Mouse (Mus musculus) heart, postnatal 14 days (tissue): ENCODE measurements at regions not wholly inside any gene's neighbourhood (a gene's known extent, or its start where the extent isn't known, plus 50 kb on each side); places are given as distances from the start of the nearest gene placed in this dataset.

Experiments used
- DNase-seq, 2 experiments: peaks; one replicate each; pipeline ENCODE4 v3.0.0; 2021 to 2022
- intact Hi-C: fragments of 180-260 bp; cut with DNase I; formaldehyde crosslinking; loops from one replicate; pipeline ENCODE4 v1.15.1; 2025

DNA sequence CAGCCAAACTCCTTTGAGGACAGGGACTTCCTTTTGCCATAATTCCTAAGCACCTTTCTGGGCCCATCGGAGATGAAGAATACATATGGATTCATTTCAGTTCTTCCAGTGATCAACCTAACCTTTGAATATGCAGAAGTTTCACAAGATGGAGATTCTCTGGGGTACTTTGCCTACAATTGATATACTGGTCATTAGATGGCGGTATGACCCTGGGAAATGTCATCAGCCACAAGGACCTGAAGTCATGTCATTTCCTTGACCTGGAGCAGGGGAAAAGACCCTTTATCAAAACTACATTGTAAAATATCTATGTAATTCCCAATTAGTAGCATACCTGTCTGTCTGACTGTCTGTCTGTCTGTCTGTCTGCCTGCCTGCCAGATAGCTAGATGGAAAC lies 164.0 kb upstream of the Slc24a3 start:
- intact Hi-C loops, result loop anchor here (10.0 kb wide), 1 partner anchor 511 kb away; no protein-coding TSS in a partner anchor
- no peak for DNase-seq

DNA sequence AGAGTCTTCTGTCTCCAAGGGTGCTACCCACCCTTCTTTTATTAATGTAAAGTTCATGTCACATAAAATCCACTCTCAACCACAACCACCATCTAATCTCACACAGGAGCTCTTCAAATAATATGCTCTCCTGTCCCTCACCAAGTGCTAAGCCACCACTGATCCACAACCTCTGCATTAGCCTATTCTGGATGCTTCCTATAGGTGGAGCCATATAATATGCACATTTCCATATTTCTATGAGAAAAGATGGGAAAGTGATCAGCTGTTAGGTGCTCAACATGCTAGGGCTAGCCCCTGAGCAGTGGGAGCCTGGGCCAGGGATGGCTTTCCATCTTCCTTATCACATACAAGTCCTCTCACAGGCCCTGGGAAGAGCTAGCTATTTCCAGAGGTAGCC lies 156.9 kb upstream of the Slc24a3 start:
- no peak for DNase-seq
- intact Hi-C loops, result no loop called here

DNA sequence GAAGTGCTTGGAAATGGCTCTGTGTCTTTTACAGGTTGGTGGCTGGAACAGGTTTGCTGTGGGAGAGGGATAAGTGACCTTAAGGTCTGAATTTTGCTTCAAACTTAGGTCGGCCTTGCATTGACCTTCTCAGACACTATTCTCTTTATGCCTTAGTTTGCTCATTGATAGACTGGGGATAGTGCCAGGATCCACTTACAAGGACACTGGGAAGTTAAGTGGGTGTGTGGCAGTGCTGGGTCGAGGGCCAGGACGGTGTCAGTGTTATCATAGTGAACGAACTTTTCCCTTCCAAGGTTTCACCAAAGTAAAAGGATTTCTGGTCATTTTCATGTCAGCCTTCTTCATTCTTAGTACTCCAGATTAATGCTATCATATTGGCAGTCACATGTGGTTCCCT lies 156.3 kb upstream of the Slc24a3 start:
- intact Hi-C loops, result no loop called here
- DNase-seq, result peak in 1 of 2 experiments; percentile 31

DNA sequence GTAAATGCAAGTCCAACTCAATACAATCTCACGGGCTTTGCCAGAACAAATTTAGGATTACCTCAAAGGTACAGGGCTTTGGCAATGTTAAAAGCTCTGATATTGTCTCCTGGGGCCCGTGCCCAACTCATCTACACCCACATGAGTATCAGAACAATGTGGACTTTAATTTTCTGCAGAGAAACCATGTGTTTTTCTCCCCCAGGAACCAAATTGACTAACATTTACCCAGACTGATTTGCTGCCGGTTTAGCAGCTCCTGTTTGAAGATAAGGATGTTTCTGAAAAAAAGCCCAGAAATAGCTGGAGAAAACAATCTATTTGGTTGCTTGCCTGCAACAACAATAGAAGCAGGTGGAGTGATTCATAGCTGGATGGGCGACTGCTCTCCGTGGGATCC lies 151.6 kb upstream of the Slc24a3 start:
- intact Hi-C loops, result no loop called here
- DNase-seq, result no peak

DNA sequence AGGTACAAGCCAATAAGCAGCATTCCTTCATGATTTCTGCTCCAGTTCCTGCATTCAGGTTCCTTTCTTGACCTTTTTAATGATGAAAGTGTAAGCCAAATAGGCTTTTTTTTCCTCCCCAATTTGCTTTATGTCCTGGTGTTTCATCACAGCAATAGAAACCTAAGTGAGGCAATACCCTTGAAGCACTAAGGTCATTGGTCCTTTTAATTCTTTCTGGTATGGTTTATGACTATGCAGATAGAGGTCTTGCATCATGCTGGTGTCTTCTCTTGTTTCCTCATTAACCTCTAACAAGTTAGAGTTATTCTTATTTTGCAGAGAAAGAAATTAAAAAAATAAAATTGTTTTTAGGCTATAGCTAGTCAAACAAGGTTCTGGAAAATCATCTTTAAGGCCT lies 150.6 kb upstream of the Slc24a3 start:
- DNase-seq, result no peak
- intact Hi-C loops, result no loop called here

DNA sequence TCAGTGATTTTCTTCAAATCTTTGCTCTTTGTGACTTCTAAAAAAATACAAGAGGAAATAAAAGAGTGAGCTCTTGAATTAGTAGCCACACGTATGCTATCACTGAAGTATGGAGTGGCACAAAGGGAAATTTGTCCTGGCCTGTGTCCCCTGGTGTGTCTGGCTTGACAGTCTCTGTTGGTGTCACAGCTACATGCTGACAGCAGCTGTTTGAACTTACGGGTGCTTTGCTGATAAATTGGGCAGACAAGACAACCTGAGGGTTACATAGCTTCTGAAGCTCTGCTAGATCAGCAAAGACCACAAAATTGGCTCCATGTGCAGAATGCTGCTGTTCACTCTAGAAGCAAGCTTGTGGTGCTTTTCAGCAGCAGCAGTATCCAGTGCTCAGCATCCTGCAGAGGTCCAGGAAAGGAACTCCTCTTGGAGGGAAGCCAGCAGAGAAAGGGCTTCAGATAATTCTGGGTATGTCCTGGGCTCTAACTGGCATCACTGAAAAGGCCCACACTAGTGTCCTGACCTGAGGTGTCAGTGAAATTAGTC lies 149.9 kb upstream of the Slc24a3 start:
- DNase-seq, result no peak
- intact Hi-C loops, result no loop called here

DNA sequence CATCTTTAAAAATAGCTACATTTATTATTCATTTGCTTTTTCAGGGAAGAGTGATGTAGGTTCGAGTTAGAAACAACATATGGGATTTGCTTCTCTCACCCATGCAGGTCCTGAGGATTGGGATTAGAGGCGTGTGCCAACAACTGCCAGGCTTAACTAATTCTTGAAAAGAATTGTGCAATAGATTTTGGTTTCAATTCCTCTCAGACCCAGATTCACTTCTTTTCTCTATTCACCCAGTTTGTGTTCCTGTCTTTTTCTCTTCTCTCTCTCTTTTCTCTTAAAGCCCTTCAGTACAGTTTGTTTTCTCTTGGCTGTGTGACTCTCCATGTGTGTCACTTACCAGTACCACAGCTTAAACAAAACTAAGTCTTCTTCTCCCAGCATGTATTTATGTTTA lies 119.8 kb upstream of the Slc24a3 start:
- intact Hi-C loops, result no loop called here
- no peak for DNase-seq

DNA sequence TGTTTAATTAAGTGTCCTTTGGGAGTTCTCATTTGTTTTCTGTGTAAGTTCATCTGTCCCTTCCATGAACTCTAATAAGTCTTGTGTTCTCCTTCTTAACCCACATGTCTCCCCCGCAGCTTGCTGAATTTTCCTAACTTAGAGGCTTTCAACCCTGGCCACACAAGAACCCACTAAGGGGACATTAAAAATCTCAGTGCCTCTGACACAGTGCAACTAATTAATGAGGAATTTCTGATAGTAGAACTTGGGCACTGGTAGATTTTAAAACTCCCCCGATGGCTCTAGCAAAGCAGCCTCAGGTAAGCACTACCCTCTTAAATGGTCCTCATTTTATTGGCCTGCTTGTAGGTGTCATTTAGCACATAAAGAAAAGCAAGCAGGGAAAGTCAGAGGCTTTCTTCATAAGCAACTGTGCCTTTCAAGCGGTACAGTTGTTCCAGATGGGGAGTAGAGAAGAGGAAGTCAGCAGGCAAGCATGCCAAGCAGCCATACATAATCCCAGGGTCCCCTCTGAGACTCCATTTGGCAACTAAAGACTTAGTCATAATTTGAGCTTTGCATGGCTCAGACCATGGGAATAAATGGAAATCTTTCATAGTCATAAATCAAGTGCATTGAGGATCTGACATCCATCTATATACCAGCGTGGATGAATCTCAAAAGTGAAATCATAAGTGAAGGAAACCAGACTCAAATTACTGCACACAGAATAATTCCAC lies 117.7 kb upstream of the Slc24a3 start:
- intact Hi-C loops, result no loop called here

DNA sequence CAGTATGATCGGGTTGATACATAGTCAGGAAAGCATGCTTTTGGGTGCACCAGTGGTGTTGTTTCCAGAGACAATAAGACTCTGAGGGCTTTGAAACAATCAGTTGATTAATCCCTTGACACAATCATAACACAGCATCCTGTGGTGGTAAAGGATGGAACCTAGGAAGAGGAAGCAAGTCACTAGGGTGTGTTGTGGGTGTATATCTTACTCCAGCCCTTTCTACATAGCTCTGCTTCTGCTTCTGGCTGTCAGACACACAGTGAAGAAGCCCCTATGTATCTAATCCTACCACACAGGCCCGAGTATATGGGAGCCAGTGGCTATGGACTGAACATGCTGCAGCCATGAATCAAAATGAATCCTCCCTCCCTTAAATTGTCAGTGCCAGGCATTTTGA lies 115.1 kb upstream of the Slc24a3 start:
- no peak for DNase-seq
- intact Hi-C loops, result no loop called here

More for the DNA sequence above, 117.7 kb upstream of the Slc24a3 start:
- no peak for DNase-seq

DNA sequence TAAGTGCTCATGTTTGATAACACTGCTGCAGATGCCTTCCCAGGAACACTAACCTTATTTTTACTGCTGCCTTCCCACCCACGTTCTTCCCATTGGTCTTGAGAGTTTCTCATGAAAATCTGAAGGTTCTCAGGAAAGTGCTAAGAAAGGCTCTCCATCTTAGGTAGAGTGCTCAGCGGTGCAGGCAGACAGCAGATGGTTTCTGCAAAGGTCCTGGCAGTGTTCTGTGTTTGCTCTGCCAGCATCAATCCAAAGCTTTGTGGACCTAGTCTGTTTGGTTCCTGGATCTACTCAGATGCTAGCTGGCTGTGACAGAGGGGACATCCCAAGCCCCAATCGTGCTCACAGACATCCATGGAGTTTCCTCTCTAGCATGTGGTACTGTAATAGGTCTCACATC lies 111.3 kb upstream of the Slc24a3 start:
- intact Hi-C loops, result no loop called here
- DNase-seq, result no peak

DNA sequence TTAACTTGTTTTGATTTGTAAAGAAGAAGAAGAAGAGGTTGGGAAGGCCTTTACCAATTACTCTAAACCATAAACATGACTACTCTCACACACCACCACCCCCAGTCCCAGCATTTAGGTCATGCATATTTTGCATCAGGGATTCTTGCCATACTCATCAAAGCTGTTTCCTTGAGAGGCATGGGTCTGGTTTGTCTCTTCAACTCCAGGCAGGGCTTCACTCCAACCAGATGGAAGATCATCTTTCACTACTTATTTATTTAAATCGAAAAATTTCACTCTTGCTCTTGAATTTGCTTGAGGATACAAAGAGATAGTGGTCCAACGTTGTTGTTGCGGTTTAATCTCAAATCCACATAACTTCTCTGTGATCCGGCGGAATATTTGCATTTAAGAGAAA lies 110.8 kb upstream of the Slc24a3 start:
- intact Hi-C loops, result no loop called here
- no peak for DNase-seq

DNA sequence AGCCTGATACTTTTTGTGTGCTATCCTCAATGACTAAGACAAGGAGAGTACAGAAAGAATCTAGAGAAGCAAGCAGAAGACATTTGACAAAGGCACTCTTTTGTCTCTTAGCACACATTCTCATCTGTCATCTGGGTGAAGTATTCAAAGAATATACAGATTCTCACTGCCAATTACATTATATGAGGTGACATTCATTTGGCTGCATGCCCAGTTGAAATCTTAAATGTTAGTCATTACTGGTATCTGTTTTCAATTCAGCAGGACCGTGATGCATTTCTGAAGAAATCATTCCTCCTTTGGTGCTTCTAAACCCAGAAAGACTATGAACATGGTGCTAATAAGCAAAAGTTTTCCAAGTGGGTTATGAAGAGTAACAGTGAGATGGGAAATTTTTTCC lies 97.6 kb upstream of the Slc24a3 start:
- no peak for DNase-seq
- intact Hi-C loops, result no loop called here

DNA sequence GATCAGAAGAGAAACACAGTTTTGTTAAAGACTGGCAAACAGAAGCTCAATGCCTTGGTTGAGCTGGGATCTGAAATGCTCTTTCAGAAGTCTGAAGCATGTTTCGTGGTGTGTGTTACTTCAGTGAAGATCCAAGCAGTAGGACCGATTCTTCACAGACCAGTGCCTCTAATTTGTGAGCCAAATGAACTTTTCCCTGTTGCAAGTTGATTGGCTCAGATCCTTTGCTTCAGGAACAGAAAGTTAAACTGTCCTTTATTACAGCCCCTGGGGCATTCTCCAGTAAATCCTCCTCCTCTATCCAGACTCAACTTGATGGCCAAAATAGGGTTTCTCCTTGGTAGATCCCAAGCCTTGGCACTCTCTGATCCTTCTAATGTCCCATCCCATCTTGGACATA lies 85.6 kb upstream of the Slc24a3 start:
- intact Hi-C loops, result no loop called here
- no peak for DNase-seq

DNA sequence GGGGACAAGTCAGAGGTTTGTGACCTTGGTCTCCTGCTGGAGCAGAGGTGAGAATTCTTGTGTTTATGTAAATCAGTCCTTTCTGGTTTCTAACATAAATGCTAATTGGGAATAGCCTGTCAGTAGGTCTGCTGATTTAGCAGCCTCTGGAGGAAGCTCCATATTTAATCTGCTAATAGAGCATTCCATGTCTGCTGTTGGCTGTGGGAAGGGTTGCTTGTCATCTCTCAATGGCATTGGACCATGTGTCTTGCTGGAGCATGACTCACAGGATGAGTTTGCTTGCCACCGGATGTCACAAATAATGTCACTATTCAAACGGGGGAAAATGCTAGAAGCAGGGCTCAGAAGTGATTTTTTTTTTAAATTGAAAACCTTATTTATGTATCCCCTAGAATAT lies 82.9 kb upstream of the Slc24a3 start:
- no peak for DNase-seq
- intact Hi-C loops, result no loop called here

DNA sequence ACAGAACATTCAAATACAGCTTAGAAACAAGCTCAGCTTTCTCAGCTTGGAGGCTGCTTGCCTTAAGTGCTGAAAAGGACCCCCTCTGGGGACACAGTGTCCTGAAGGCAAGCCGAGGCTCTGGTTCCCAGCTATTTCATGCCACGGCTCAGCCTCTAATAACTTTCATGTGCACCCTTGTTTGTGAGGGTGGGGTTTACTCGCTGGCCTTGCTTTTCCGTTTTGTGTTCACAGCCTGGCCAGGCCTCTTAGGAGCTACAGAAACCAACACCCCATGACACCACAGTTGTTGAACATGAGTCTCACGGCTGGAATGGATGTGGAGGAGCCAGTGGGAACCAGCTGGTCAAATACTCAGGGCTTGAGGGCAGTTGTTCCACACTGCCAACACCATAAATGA lies 81.4 kb upstream of the Slc24a3 start:
- intact Hi-C loops, result no loop called here
- peak; percentile 8 to 14 for DNase-seq

DNA sequence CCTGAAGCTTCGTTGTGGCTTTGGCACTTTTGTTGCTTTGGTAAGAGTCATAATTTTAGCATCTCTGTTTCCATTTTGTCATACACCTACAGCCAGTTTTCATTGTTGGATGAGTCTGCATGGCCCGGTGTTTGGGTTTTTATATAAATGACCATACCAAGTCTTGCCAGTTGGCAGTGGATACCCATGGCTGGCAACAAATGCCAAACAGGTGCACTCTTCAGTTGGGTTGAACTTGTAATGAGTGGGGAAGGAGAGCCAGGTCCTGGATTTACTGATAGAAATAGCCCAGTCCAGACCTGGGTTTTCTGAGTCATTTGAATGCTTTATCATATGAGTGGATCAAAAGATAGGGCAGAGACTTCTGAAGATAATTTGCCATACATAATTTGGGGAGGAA lies 64.3 kb upstream of the Slc24a3 start:
- intact Hi-C loops, result no loop called here
- no peak for DNase-seq

DNA sequence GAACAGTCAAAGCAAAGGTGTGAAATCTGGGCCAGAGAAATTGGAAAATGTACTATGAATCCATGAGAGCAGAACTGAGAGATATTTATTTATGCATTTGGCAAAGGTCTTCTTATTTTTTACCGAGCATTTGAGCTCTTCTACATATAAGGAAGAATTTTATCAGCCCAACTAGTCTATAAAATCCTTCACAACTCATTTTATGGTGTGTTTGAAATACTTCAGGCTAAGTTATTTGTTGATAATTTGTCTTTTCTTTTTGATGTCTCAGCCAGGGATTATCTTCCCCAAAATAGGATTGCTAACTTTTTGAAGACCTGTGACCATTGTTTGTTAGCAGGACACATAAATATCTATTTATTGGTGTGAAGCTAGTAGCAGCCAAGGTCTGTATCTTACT lies 55.9 kb upstream of the Slc24a3 start:
- intact Hi-C loops, result no loop called here

DNA sequence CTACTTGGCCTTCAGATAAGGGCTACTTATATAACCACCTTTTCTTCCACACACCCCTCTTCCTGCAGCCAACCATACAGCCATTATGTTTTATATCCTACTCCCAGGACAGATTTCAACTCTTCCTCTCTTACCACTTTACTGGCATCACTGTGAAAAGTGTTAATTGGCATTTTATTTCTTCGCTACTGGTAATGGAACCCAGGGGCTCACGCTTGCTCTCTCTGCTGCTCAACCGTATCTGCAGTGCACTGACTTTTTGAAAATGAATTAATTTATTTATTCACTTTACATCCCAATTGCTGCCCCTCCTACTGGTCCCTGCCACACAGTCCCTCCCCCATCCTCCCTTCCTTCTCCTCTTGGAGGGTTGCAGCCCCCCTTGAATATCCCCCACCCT lies 52.5 kb upstream of the Slc24a3 start:
- DNase-seq, result no peak
- intact Hi-C loops, result no loop called here

More for the DNA sequence above, 55.9 kb upstream of the Slc24a3 start:
- no peak for DNase-seq
